Mouse (Mus musculus): ENCODE data around the gene H2-K1. TPM values are rescaled to one million over a fixed set of nuclear protein-coding genes. Genes with fewer than 3 reads are reported as not detected.

Gene H2-K1
- total RNA-seq (2021), result 1,000 to 10,000 TPM in 1 of 2 experiments, 100 to 1,000 TPM in 1; 550 to 1,344 TPM
- long read RNA-seq, experiment 1, transcript H2-K1-201 (8 exons, 1,619 nt), result minor isoform, 168 of 478 reads
- long read RNA-seq, experiment 1, transcript H2-K1-205 (8 exons, 1,570 nt), result major isoform, 227 of 478 reads
- long read RNA-seq, experiment 1, partial matches to known transcripts, result 32 of 478 reads
- long read RNA-seq, experiment 1, other reads (novel, unspliced or antisense), result 45 of 478 reads
- long read RNA-seq, experiment 2, transcript H2-K1-205 (8 exons, 1,570 nt), result major isoform, 256 of 618 reads
- long read RNA-seq, experiment 2, transcript H2-K1-216 (8 exons, 1,065 nt), result minor isoform, 7 of 618 reads
- long read RNA-seq, experiment 2, transcript H2-K1-201 (8 exons, 1,619 nt), result minor isoform, 232 of 618 reads
- long read RNA-seq, experiment 2, partial matches to known transcripts, result 60 of 618 reads
- long read RNA-seq, experiment 2, other reads (novel, unspliced or antisense), result 60 of 618 reads

DNA sequence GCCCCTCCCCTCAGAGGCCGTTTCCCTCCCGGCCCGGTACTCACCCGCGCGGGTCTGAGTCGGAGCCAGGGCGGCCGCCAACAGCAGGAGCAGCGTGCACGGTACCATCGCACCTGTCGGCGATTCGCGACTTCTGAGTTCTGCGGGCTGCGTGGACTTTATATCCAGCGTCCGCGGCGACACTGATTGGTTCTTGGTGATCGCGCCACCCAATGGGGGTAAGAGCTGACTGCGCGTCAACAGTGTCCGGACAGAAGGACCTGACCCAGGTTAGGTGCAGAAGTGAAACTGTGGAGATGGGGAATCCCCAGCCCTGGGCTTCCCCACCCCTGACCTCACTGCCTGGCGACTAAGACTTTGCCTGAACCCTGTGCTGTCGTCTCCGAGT lies at the start of gene H2-K1:
TSS of gene H2-K1 (minus strand) at position 198 of the 388 bp plus-strand sequence.
- peak; percentile 87 to 91 for DNase-seq (ENCODE audit: low spot score in 2 of 2)

DNA sequence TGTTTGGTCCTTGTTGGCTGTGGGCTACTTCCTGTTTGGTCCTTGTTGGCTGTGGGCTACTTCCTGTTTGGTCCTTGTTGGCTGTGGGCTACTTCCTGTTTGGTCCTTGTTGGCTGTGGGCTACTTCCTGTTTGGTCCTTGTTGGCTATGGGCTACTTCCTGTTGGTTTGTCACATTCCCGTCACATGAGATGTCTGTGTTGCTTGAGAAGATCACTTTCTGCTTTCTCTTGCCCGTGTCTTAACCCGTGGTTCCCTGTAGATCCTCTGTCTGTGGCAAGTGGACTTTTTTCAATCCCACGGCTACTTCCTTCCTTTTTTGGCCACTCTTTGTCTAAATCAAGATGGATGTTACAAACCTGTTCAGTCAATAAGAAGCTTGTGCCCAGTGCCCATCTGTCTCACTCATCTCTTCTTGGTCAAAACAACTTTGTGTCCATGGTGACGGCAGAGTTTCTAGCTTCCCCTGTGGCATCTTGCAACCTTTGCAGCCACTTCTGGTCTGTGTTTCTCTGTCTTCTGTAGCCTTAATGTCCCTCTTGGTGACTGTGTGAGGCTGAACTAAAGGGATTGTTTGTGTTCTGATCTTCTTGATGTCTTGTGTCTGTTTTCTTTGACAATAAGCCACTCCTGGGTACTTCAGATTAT lies 47.4 kb upstream of the H2-K1 start:
- DNase-seq (ENCODE audit: low spot score in 2 of 2), result no peak

DNA sequence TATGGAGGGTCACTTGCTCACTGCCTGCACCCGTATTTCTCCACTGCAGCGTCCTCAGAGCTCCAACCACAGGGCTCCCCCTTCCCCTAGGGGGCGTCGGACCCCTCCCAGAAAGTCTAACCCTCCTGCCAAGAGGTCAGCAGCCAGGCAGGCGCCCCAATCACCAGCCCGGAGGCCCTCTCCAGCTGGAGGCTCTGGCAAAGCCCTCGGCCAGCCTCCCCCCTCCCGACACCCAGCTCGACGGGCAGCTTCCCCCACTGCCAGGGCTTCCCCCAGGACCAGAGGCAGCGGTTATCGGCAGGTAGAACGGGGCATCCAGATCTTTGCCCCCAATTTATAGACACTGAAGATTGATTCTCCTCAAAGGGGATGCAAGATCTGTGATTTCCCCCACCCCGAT lies 45.8 kb upstream of the H2-K1 start:
- DNase-seq (ENCODE audit: low spot score in 2 of 2), result no peak

DNA sequence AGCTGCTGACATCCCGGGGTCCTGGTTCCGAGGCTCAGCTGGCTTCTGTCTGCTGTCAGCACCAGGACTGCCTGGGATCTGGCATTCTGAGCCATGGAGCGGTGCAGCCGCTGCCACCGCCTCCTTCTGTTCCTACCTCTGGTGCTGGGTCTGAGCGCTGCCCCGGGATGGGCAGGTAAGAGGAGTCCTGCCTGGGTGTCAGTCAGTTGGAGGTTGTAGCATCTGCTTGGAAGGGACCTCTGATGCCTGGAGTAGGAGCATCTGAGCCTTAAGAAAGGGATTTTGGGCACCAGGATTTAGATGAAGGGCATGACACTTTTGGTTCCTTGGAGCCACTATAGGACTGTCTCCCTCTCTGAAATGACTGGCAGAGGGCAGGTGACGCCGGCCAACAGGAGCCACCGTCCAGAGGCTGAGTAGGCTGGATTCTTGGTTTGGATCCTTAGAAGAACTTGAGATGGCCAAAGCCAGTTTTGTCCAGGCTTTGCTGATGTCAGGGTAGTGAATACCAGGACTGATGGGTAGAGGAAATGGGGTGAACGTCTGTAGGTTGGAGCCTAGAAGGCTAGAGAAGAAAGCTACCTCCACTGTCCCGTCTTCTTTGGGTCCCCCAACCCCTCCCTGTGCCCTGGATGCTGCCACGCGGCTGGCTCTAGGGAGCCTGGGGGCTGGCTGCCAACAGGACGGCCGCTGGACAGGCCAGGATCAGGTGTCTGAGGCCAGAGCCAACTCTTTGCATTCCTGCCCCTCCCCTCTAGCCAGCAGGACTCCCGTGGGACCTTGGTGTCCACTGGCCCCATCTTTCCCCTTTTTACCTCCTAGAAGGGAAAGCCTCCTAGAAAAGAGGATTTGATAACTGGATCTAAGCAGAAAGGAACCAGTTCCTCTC lies 39.7 kb upstream of the H2-K1 start:
- DNase-seq (ENCODE audit: low spot score in 2 of 2), result no peak

DNA sequence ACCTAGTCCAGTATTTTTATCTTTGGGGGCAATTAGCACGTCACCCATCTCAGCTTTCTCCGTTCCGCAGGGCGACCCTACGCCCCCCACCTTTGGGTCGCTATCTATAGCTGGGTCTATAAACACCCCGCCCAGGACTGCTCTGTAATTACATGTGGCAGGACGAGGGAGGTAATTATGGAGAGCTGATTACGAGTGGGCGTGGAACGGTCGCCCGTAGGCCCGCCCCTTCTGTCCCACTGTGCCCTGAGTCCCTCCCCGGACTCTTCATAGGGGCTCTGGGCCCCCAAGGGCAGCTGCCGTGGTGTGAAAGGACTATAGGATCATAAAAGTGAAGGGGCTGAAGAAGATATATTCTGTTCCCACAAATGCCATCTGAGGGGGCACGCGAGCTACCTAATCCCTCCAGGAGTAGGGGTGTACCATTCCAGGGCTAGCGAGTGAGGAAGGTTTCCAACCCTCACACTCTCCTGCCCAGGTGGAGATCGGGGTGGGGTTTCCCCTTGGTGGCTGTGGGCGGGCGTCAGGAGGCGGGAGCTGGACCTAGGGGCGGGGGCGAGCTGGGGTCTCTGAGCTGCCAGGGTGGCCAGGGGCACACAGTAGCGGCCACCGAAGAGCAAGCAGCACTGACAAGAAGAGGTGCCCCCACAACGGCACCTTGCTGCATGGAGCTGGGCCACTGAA lies 38.9 kb upstream of the H2-K1 start, which contains the start of gene Col11a2:
TSS of gene Col11a2 (plus strand) at position 560 of the 684 bp plus-strand sequence.
- no peak for DNase-seq (ENCODE audit: low spot score in 2 of 2)

DNA sequence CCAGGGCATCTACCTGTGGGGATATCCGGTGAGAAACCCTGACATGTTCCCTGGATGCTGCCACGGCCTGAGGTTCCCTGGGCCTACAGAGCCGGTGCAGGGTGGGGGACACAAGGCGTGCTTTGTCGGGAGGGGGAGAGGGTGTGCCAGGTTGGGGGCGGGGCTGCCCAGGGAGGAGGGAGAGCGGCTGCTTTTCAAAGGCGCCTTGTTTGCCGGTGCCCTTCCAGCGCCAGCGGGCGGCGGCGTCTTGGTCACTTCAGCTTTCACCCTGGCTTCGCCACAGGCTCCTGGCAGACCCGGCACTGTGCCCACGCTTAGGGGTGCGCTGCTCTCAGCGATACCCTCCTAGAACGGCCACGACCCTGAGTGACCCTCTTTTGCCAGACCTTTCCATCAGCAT lies 38.3 kb upstream of the H2-K1 start:
- no peak for DNase-seq (ENCODE audit: low spot score in 2 of 2)

DNA sequence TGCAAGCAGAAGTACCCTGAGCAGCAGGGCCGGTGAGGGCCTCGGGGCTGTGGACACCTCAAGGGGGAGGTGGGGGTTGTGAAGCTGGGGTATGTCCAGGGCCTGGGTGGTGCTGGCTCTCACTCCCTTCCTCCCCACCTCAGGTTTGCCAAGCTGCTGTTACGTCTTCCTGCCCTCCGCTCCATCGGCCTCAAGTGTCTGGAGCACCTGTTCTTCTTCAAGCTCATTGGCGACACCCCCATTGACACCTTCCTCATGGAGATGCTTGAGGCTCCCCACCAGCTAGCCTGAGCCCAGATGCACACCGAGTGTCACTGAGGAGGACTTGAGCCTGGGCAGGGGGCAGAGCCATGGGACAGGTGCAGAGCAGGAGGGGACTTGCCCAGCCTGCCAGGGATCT lies 37.1 kb upstream of the H2-K1 start:
- no peak for DNase-seq (ENCODE audit: low spot score in 2 of 2)

DNA sequence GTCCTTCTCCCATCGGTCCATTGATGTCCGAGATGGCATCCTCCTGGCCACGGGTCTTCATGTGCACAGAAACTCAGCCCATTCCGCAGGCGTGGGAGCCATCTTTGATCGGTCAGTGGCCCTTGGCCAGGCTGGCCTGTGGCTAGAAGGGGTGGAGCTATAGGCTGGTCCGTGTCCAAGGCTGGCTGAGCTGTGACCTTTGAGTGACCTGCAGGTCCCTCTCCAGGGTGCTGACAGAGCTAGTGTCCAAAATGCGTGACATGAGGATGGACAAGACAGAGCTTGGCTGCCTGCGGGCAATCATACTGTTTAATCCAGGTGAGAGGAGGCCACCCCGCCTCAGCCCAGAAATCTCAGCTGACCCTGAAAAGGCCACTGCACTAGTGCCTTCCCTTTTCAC lies 36.5 kb upstream of the H2-K1 start:
- DNase-seq (ENCODE audit: low spot score in 2 of 2), result no peak

DNA sequence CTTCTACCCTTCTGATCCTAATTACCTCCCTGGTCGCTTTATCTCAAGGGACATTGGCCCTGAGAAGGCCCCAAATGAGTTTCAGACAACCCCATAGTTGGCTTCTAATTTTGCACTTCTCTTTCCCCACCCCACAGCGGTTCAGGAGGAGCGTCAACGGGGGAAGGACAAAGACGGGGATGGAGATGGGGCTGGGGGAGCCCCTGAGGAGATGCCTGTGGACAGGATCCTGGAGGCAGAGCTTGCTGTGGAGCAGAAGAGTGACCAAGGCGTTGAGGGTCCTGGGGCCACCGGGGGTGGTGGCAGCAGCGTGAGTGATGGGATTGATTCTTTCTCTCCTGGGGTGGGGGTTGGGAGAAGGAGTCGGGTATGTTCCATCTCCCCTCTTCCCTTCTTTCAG lies 35.4 kb upstream of the H2-K1 start:
- no peak for DNase-seq (ENCODE audit: low spot score in 2 of 2)

DNA sequence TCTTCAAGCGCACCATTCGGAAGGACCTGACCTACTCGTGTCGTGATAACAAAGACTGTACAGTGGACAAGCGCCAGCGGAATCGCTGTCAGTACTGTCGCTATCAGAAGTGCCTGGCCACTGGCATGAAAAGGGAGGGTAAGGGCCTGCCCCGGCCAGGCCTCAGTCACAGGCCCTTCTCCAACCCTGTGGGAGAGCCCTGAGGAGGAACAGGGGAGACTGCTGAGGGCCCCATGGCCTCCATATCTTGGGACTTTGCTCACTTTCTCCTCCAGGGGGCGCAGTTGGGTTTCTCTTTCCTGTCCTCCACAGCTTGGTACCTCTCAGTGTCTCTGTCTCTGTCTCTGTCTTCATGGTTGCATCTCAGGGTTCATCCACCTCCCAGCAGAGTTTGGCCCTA lies 33.9 kb upstream of the H2-K1 start:
- peak in 1 of 2 experiments; percentile 65 for DNase-seq (ENCODE audit: low spot score in 2 of 2)

DNA sequence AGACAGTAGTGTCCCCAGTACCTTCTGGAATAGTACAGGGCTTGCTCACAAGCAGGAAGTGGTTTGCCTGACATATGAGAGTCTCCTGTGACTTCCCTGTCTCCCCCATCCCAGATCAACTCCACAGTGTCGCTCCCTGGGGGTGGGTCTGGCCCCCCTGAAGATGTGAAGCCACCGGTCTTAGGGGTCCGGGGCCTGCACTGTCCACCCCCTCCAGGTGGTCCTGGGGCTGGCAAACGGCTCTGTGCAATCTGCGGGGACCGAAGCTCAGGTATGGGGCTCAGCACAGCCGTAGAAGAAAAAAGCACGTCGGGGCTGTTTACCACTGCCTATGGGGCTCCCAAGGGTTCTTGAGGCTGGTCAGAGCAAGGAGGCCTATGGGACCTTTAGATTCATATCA lies 33.3 kb upstream of the H2-K1 start:
- DNase-seq (ENCODE audit: low spot score in 2 of 2), result no peak

DNA sequence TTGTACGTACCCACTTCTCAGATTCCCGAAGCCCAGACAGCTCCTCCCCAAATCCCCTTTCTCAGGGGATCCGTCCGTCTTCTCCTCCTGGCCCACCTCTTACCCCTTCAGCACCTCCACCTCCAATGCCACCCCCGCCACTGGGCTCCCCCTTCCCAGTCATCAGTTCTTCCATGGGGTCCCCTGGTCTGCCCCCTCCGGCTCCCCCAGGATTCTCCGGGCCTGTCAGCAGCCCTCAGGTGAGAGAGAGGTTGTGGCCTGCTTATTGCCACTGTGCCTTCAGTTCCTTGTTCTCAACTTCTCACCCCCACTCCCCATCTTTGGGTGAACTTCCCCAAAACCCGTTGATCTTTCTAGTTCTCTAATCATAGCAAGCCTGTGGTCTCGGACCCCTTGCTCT lies 32.7 kb upstream of the H2-K1 start:
- no peak for DNase-seq (ENCODE audit: low spot score in 2 of 2)

DNA sequence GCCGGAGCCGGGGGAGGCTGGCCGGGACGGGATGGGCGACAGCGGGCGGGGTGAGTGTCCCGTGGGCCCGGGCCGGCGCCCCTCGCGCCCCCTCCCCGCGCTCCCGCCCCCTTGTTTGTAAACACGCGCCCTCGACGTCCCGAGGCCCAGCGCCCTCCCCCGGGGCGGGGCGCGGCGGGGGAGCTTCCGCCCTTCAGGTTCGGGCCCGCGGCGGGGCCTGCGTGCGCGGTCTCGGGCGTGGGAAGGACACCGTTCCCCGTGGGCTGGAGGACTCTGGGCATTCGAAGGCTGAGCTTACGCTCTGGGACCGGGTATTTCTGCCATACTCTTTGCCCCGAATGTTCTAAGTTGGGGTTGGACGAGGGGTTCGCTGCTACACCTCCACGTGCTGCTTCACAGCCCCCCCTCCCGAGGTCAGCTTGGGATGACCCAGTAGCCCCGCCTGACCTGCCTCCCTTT lies 32.1 kb upstream of the H2-K1 start:
- peak; percentile 79 for DNase-seq (ENCODE audit: low spot score in 2 of 2)

DNA sequence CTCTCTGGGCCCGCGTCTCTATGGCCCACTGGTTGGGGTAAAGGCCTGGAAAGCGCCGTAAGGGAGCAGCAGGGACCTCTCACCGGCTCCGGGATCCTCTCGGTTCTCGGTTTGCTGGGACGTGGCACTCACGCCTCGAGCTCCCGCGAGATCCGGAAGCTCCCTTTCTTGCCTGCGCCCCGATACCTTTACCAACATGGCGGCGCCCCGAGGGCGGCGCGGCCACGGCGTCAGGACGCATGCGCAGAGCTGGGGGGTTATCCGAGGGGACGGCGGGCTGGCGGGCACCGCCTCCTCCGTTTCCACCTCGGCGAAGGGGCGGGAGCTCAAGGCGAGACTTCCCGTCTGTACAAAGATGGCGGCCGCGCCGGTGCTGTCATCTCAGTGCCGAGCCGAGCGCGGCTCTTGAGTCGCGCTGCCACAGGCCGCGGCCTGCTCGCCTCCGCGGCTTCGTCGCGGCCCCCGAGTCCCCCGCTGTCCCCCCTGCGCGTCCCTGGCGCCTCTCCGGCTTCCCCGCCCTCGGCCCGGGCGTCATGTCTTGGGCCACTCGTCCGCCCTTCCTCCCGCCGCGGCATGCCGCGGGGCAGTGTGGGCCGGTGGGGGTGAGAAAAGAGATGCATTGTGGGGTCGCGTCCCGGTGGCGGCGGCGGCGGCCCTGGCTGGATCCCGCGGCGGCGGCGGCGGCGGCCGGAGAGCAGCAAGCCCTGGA lies 31.5 kb upstream of the H2-K1 start, which contains the start of the genes Slc39a7 and Rxrb:
TSS of gene Slc39a7 (minus strand) at position 218 of the 709 bp plus-strand sequence.
TSS of gene Rxrb (plus strand) at position 348 of the 709 bp plus-strand sequence.
- DNase-seq (ENCODE audit: low spot score in 2 of 2), result peak; percentile 99

DNA sequence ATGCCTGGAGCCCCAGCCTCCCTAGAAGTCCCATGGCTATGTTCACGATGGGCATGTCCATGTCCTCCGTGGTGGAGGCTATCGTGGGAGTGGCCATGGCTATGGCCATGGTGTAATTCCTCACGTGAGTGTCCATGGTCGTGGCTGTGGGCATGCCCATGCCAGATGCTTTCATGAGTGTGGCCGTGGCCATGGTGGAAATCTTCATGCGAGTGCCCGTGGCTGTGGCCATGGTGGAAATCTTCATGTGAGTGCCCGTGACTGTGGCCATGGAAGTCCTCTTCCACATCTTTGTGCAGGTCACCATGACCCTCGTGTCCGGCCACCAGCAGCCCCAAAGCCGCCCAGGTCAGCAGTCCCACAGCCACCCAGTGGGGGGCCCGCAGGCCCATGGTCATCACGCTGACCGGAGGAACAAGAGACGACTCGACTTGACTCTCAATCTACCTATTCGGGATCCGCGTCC lies 30.7 kb upstream of the H2-K1 start:
- peak in 1 of 2 experiments; percentile 22 for DNase-seq (ENCODE audit: low spot score in 2 of 2)

DNA sequence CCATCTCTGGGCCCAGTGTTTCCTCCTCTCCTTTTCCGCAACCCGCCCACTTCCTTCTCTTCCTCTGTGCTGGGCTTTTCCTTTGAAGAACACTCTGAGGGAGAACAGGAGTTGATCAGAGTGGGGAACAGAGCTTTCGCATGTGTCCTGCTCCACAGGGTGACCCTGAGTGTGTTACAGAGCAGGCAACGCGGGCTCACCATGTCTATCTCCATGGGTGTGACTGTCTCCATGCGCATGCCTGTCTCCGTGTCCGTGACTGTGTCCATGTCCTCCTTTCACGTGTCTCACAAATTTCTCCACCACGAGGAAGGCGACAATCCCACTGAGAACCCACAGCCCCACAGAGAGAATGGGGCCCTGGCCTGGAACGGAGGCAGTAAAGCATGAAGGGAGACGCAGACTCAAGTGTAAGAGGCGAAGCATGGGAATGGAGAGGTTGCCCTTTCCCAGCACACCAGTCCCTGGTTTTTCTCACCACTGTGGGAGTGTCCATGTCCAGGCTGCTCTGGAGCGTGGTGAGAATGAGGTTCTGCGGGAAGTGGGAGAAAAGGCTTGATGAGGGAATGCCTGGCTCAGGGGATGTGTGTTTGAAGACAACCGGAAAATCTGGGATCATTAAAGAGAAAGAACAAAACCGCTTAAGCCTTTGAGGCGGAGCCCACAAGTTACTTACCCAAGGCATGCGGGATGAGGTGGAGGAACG lies 29.9 kb upstream of the H2-K1 start:
- peak in 1 of 2 experiments; percentile 20 for DNase-seq (ENCODE audit: low spot score in 2 of 2)

DNA sequence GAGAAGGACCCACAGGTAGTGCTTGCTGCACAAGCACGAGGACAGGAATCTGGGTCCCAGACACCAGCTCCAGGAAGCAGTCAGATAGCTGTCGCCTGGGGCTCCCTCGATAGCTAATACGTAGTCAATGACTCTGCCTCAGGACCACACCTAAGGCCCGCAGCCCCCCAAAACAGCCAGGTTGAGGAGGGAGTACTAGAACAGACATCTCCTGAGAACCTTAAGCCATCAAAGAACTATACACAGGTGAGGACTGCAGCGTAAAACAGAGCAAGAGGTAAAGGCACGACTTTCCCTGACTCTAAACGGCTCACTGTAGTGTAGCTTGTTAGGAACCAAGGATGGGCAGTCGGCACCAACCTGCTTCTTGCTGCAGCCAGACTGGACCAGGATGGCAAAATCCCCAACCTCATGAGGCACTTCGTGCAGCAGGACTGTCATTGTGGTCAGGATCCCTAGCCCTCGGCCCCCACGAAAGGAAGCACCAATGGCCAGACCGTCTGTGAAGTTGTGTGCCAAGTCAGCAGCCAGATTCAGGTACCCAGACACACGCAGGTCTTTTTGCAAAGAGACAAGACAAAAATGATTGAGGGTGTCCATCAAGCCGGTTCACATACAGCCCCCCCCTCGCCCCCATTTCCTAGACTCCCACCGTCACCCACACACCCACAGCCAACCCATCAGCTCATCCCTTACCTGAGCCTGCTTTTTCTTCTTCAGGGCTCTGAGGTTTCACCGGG lies 29.2 kb upstream of the H2-K1 start:
- peak in 1 of 2 experiments; percentile 20 for DNase-seq (ENCODE audit: low spot score in 2 of 2)

DNA sequence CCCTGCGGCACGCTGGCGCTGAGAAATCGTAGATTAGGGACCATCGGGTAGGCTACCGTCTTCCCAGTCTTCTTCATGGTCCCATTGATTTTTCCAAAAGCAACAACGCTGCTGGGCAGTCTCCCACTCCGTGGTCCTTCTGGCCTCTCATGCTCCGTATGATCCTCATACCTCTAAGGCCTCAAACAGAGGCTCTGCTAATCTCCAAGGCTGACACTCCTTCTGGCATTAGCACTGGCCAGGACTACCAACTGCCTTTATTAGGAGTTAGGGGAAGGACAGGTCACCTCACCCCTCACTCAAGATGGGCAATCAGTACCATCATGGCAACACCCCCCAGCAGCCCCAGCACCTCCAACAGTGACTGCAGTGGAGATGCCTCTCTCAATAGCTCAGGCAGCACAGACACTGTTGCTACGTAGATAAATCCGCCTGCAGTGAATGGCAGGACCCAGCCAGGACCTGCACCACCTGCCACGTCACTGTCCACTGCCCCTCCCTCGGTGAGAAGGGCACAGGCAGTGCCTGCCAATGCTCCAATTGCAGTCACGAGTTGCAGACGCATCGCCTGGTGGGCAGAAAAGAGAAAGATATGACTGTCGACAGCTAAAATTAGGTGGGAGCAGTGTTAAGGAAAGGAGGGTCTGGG lies 28.5 kb upstream of the H2-K1 start:
- peak in 1 of 2 experiments; percentile 26 for DNase-seq (ENCODE audit: low spot score in 2 of 2)

Measured in adrenal gland, adult 18-20 months (tissue).